Mouse (Mus musculus) stomach, postnatal 0 days (tissue): ENCODE measurements around the gene Slco2a1. TPM values are rescaled to one million over a fixed set of nuclear protein-coding genes. Genes with fewer than 3 reads are reported as not detected.

Source experiments
- ATAC-seq: fragments of 200-750 bp; cut with Nextera tagmentation; 2 replicates; pipeline ENCODE4 v1.8.0; 2017; ENCODE audit not compliant: low FRiP score, low TSS enrichment
- DNase-seq: peaks from one replicate; pipeline ENCODE4 v3.0.0-alpha.2; 2016; ENCODE audit warnings: low spot score
- H3K27ac ChIP-seq: fragments of 300-500 bp; sonication (generic); replicated peaks from 2 replicates; pipeline ENCODE4 v1.5.1; 2014; ENCODE audit warnings: mild to moderate bottlenecking, control low read depth
- H3K27me3 ChIP-seq: fragments of 300-500 bp; sonication (generic); 2 replicates; pipeline ENCODE4 v1.6.1; 2014; ENCODE audit warnings: low read length; ENCODE audit not compliant: control insufficient read depth, insufficient read depth
- H3K36me3 ChIP-seq: fragments of 300-500 bp; sonication (generic); 2 replicates; pipeline ENCODE4 v1.6.1; 2014; ENCODE audit warnings: low read length, mixed read lengths; ENCODE audit not compliant: control insufficient read depth, insufficient read depth
- H3K4me1 ChIP-seq: fragments of 300-500 bp; sonication (generic); replicated peaks from 2 replicates; pipeline ENCODE4 v1.6.1; 2014; ENCODE audit warnings: antibody characterized with exemption; ENCODE audit not compliant: control insufficient read depth, insufficient read depth
- H3K4me2 ChIP-seq: fragments of 300-500 bp; sonication (generic); replicated peaks from 2 replicates; pipeline ENCODE4 v1.6.1; 2014; ENCODE audit warnings: low read depth, mild to moderate bottlenecking, control low read depth, moderate library complexity
- H3K4me3 ChIP-seq: fragments of 300-500 bp; sonication (generic); 2 replicates; pipeline ENCODE4 v1.5.1; 2014; ENCODE audit warnings: low read depth, low read length, control low read depth
- H3K9ac ChIP-seq: fragments of 300-500 bp; sonication (generic); 2 replicates; pipeline ENCODE4 v1.6.1; 2014; ENCODE audit warnings: mild to moderate bottlenecking, low read length, control low read depth, mixed read lengths
- H3K9me3 ChIP-seq: fragments of 300-500 bp; sonication (generic); 2 replicates; pipeline ENCODE4 v1.6.1; 2016; ENCODE audit warnings: low read length; ENCODE audit not compliant: control insufficient read depth
- CTCF ChIP-seq: IDR thresholded peaks from 2 replicates; pipeline ENCODE4 v1.5.1; 2016; ENCODE audit warnings: antibody characterized with exemption, low read depth, mild to moderate bottlenecking, moderate library complexity
- EP300 ChIP-seq: optimal IDR thresholded peaks from 2 replicates; pipeline ENCODE3; 2016; ENCODE audit warnings: antibody characterized with exemption
- WGBS: fragments of 180-500 bp; shearing (Covaris S2); extraction: QIAGEN DNeasy Blood & Tissue Kit; methylation state at CpG from one replicate; pipeline ENCODE4 v1.1.7; 2014; 5-methylcytosine and 5-hydroxymethylcytosine counted together
- polyA plus RNA-seq: library from polyadenylated mRNA; unstranded; fragments of >200 nt; fragmentation: Nextera tagmentation; extraction: Ambion mirVana; gene quantifications from 2 replicates; pipeline ENCODE4 v1.2.1, GENCODE M21; 2015

Gene Slco2a1
- polyA plus RNA-seq, 1 experiment from 2014 or later = 22.3 TPM

- Histone ChIP-seq H3K27ac (no peak overlapping the region), H3K9me3 (no peaks in the 10 kb centered on the region), H3K4me2 (no peak overlapping the region), H3K9ac (no peak overlapping the region), H3K4me1 (no peaks in the 10 kb centered on the region), H3K36me3 (no peaks in the 10 kb centered on the region), H3K27me3 (no peaks in the 10 kb centered on the region), H3K4me3 (no peak overlapping the region)
- 79% methylated on average over 4 of the region's 4 CpGs for WGBS
- ATAC-seq = no peak
- DNase-seq = no peak
- TF ChIP-seq EP300 = no peak
- TF ChIP-seq CTCF = no peak
These were observed 35.6 kb downstream of the Slco2a1 start for GRCm38 (mm10) chr9:103024116-103024515.

GRCm38 (mm10) chr9:103027150-103027889, 38.8 kb downstream of the Slco2a1 start:
- Histone ChIP-seq H3K4me2 (no peak overlapping the region), H3K9me3 (no peaks in the 10 kb centered on the region), H3K27ac (no peak overlapping the region), H3K27me3 (no peaks in the 10 kb centered on the region), H3K9ac (no peak overlapping the region), H3K36me3 (no peaks in the 10 kb centered on the region), H3K4me3 (no peak overlapping the region), H3K4me1 (no peaks in the 10 kb centered on the region)
- no peak for DNase-seq
- ATAC-seq = no peak
- WGBS = 73% methylated on average over 11 of the region's 11 CpGs
- TF ChIP-seq CTCF = no peak
- TF ChIP-seq EP300 = no peak

DNA sequence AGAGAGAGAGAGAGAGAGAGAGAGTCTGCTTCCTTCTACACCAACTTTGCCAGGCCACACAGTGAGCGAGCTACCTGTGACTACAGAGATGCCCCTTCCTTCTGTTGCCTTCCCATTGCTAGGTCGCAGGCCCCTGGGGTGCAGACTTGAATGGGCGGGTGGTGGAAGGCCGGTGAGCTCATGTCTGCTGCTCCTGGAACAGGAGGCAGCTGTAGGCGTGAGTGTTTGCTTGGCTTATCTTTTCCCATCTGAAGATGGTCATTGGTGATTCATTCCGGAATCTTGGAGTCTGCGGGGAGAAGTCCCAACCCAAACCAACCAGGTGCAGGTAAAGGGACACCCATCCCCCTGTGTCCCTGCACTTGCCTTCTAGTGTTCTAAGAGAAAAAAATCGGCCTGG, 40.5 kb downstream of the Slco2a1 start:
- TF ChIP-seq EP300 (no peak), CTCF (no peak)
- WGBS = 57% methylated on average over 8 of the region's 8 CpGs
- no peaks in the 10 kb centered on the region for H3K27me3 ChIP-seq
- ATAC-seq (no peak), DNase-seq (no peak)
- no peak overlapping the region for H3K4me2 ChIP-seq
- H3K4me3 ChIP-seq = no peak overlapping the region
- H3K36me3 ChIP-seq = no peaks in the 10 kb centered on the region
- no peak overlapping the region for H3K27ac ChIP-seq
- H3K4me1 ChIP-seq = no peaks in the 10 kb centered on the region
- H3K9me3 ChIP-seq = no peaks in the 10 kb centered on the region
- no peak overlapping the region for H3K9ac ChIP-seq

DNA sequence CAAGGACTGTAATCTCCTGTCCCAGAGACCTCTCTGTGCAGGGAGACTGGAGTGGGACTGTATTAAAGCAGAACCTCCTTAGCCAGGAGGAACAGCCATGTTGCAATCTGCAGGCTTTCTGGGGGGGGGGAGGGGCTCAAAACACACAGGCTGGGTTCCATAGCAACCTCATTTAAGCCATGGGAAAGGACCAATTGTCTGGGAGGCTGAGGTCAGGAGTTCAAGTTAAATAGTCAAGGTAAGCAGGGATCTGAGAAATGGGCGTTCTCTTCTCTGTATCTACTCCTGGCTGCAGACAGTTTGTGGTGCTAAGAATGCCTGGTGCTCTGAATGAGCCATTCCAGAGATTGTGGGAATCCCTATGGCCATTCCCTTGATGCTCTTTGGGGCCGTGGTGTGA, 41.5 kb downstream of the Slco2a1 start:
- TF ChIP-seq EP300 (no peak), CTCF (no peak)

DNA sequence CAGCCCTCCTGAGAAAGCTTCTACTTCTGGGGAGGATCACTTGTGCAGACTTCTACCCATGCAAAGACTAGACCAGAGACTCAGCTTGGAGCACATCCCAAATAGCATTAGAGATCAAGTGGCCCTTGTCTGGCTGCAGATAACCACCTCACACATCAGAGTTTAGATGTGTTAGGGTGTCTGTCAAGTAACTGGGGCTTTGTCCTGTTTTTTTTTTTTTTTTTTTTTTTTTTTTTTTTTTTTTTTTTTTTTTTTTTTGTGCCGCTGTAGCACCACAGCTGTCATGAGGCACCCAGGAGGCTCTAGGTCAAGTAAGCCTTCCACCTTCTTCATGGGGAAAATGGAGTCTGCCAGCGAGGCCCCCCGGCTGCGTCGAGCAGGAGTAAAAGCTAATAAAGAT, 42.7 kb downstream of the Slco2a1 start:
- Histone ChIP-seq H3K27me3 (no peaks in the 10 kb centered on the region), H3K4me3 (no peak overlapping the region), H3K27ac (no peak overlapping the region), H3K36me3 (no peaks in the 10 kb centered on the region), H3K9ac (no peak overlapping the region), H3K9me3 (no peaks in the 10 kb centered on the region), H3K4me2 (no peak overlapping the region), H3K4me1 (no peaks in the 10 kb centered on the region)
- TF ChIP-seq EP300 = no peak
- TF ChIP-seq CTCF = no peak
- no peak for ATAC-seq
- WGBS = 73% methylated on average over 5 of the region's 5 CpGs
- no peak for DNase-seq

More for the DNA sequence above, 41.5 kb downstream of the Slco2a1 start:
- no peak overlapping the region for H3K9ac ChIP-seq
- ATAC-seq = no peak
- no peaks in the 10 kb centered on the region for H3K4me1 ChIP-seq
- 82% methylated on average over 2 of the region's 2 CpGs for WGBS
- H3K4me3 ChIP-seq = no peak overlapping the region
- no peaks in the 10 kb centered on the region for H3K27me3 ChIP-seq
- H3K36me3 ChIP-seq = no peaks in the 10 kb centered on the region
- H3K27ac ChIP-seq = no peak overlapping the region
- H3K9me3 ChIP-seq = no peaks in the 10 kb centered on the region
- H3K4me2 ChIP-seq = no peak overlapping the region
- no peak for DNase-seq

- no peak for TF ChIP-seq CTCF
- H3K4me2 ChIP-seq = no peak overlapping the region
- 0 out of 2 replicates have a peak overlapping the region, but pooled peaks have one; percentile 18 for H3K9ac ChIP-seq
- H3K4me3 ChIP-seq = no peak overlapping the region
- DNase-seq (no peak), ATAC-seq (no peak)
- no peaks in the 10 kb centered on the region for H3K36me3 ChIP-seq
- no peak overlapping the region for H3K27ac ChIP-seq
- no peaks in the 10 kb centered on the region for H3K9me3 ChIP-seq
- no peaks in the 10 kb centered on the region for H3K27me3 ChIP-seq
- no peaks in the 10 kb centered on the region for H3K4me1 ChIP-seq
- 58% methylated on average over 8 of the region's 8 CpGs for WGBS
These were observed 43.7 kb downstream of the Slco2a1 start for GRCm38 (mm10) chr9:103032193-103032592.
